Mouse (Mus musculus) liver, embryonic 14.5 days (tissue): ENCODE measurements at regions not wholly inside any gene's neighbourhood (a gene's known extent, or its start where the extent isn't known, plus 50 kb on each side); places are given as distances from the start of the nearest gene placed in this dataset.

ENCODE experiments used
- CTCF ChIP-seq: IDR thresholded peaks from 2 replicates; pipeline ENCODE4 v1.5.1; 2016; ENCODE audit warnings: antibody characterized with exemption, low read depth, control low read depth
- EP300 ChIP-seq: IDR thresholded peaks from 2 replicates; pipeline ENCODE4 v1.6.1; 2016; ENCODE audit warnings: antibody characterized with exemption, low read depth

GRCm38 (mm10) chr4:150755446-150755845 is 98.3 kb upstream of the Errfi1 start:
- no peak for TF ChIP-seq CTCF
- no peak for TF ChIP-seq EP300
